In genomic region chr7:127473705-127474104, GRCm38 (mm10) we compare ENCODE assay signal across 1 mouse cellular context.
TF ChIP-seq lines count a peak whose summit lies in the region.

No protein-coding gene starts in this region.

TF ChIP-seq in ES-E14, 5 proteins besides CTCF, POLR2A, EP300 and RAD21:
- TF ChIP-seq ZC3H11A (IDR thresholded peaks at IDR 0.05; ENCODE audit: borderline replicate concordance, low read depth, low read length): no peak
- no peak for TF ChIP-seq CHD2 (IDR thresholded peaks at IDR 0.05; ENCODE audit: low read depth, low read length)
- no peak for TF ChIP-seq ZNF384 (IDR thresholded peaks at IDR 0.05; ENCODE audit: low read depth, low read length)
- no peak for TF ChIP-seq HCFC1 (IDR thresholded peaks at IDR 0.05; ENCODE audit: borderline replicate concordance, insufficient read depth, low read length)
- no peak for TF ChIP-seq MAFK (IDR thresholded peaks at IDR 0.05; ENCODE audit: insufficient read depth, low read depth, low read length)
